Mouse (Mus musculus) ES-Bruce4 (cell line): ENCODE measurements around the gene Slc2a3.

Experiments
- CTCF ChIP-seq: IDR thresholded peaks from one replicate; pipeline ENCODE4 v1.8.1; 2011; ENCODE audit warnings: low read depth, low read length
- EP300 ChIP-seq: IDR thresholded peaks from 2 replicates; pipeline ENCODE4 v1.6.1; 2011; ENCODE audit warnings: low read depth, low read length; ENCODE audit not compliant: insufficient read depth
- POLR2A ChIP-seq: IDR thresholded peaks from one replicate; pipeline ENCODE4 v1.8.1; 2011; ENCODE audit warnings: low read length; ENCODE audit not compliant: insufficient read depth

DNA sequence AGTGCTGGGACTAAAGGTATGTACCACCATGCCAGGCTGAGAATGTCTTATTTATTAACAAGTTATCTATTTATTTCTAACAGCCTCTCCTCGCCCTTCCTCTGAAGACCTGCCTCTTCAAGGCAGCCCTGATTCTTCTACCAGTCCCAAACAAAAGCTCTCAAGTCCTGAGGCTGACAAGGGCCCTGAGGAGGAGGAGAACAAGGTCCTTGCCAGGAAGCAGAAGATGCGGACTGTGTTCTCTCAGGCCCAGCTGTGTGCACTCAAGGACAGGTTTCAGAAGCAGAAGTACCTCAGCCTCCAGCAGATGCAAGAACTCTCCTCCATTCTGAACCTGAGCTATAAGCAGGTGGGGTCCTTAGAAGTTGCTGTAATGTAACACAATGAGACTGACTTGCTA is 90.0 kb downstream of the Slc2a3 start:
- no peak for TF ChIP-seq CTCF
- no peak for TF ChIP-seq POLR2A
- no peak for TF ChIP-seq EP300
